Mouse (Mus musculus): ENCODE measurements around the gene Prnd. TPM values are rescaled to one million over a fixed set of nuclear protein-coding genes. Genes with fewer than 3 reads are reported as not detected.

The Prnd gene
- polyA plus RNA-seq, 1 experiment: 0.46 TPM

- Histone ChIP-seq H3K4me3 (ENCODE audit: low read depth, low read length) (no peak overlapping the region), H3K27ac (ENCODE audit: insufficient read depth, low read depth, low read length) (no peak overlapping the region), H3K36me3 (ENCODE audit: control insufficient read depth, insufficient read depth, low read length) (no peaks in the 10 kb centered on the region), H3K27me3 (ENCODE audit: control insufficient read depth, insufficient read depth, low read length) (no peaks in the 10 kb centered on the region), H3K4me1 (ENCODE audit: control insufficient read depth, insufficient read depth, insufficient read length, low read length) (no peaks in the 10 kb centered on the region)
- no peak for TF ChIP-seq CTCF (IDR thresholded peaks at IDR 0.05; ENCODE audit: extremely low read depth, insufficient read length, insufficient replicate concordance, low read depth, low read length)
- TF ChIP-seq POLR2A (IDR thresholded peaks at IDR 0.05; ENCODE audit: low read depth, low read length): no peak
- WGBS: 43% methylated on average over 3 of the region's 3 CpGs
These were observed 26.0 kb downstream of the Prnd start for GRCm38 (mm10) chr2:131976663-131977062.

GRCm38 (mm10) chr2:131980866-131981265 lies 30.2 kb downstream of the Prnd start:
- H3K27ac ChIP-seq (ENCODE audit: insufficient read depth, low read depth, low read length): no peak overlapping the region
- no peaks in the 10 kb centered on the region for H3K27me3 ChIP-seq (ENCODE audit: control insufficient read depth, insufficient read depth, low read length)
- TF ChIP-seq POLR2A (IDR thresholded peaks at IDR 0.05; ENCODE audit: low read depth, low read length) (no peak), CTCF (IDR thresholded peaks at IDR 0.05; ENCODE audit: extremely low read depth, insufficient read length, insufficient replicate concordance, low read depth, low read length) (no peak)
- 51% methylated on average over 9 of the region's 9 CpGs for WGBS
- H3K36me3 ChIP-seq (ENCODE audit: control insufficient read depth, insufficient read depth, low read length): no peaks in the 10 kb centered on the region
- no peaks in the 10 kb centered on the region for H3K4me1 ChIP-seq (ENCODE audit: control insufficient read depth, insufficient read depth, insufficient read length, low read length)
- H3K4me3 ChIP-seq (ENCODE audit: low read depth, low read length): no peak overlapping the region

GRCm38 (mm10) chr2:131982546-131983196 lies 32.0 kb downstream of the Prnd start:
- TF ChIP-seq POLR2A (IDR thresholded peaks at IDR 0.05; ENCODE audit: low read depth, low read length) (no peak), CTCF (IDR thresholded peaks at IDR 0.05; ENCODE audit: extremely low read depth, insufficient read length, insufficient replicate concordance, low read depth, low read length) (peak; percentile 61; the same call in 1 of the 2 replicates)

DNA sequence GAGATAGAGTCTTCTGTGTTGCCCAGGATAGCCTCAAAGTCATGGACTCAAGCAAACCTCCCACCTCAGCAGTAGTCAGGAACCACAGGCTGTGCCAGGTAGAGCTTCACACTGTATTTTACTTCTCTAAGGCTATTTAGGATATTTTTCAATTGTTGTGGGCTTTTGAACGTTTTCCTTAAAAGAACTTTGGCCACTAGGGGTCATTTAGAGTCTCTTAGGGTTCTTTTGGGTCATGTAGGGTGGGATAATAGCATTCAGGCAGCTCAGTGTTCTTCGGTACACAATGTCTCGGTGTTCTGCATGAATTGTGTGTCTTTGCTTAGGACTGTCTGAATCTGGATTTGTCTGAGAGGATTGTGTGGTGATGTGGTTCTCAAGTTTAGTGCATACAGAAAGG lies 37.3 kb downstream of the Prnd start:
- Histone ChIP-seq H3K27ac (ENCODE audit: insufficient read depth, low read depth, low read length) (no peak overlapping the region), H3K36me3 (ENCODE audit: control insufficient read depth, insufficient read depth, low read length) (no peaks in the 10 kb centered on the region), H3K4me1 (ENCODE audit: control insufficient read depth, insufficient read depth, insufficient read length, low read length) (no peaks in the 10 kb centered on the region), H3K4me3 (ENCODE audit: low read depth, low read length) (no peak overlapping the region), H3K27me3 (ENCODE audit: control insufficient read depth, insufficient read depth, low read length) (no peaks in the 10 kb centered on the region)
- no peak for TF ChIP-seq CTCF (IDR thresholded peaks at IDR 0.05; ENCODE audit: extremely low read depth, insufficient read length, insufficient replicate concordance, low read depth, low read length)
- TF ChIP-seq POLR2A (IDR thresholded peaks at IDR 0.05; ENCODE audit: low read depth, low read length): no peak
- WGBS: 44% methylated on average over 3 of the region's 3 CpGs

More at GRCm38 (mm10) chr2:131982546-131983196, 32.0 kb downstream of the Prnd start:
- no peak overlapping the region for H3K27ac ChIP-seq (ENCODE audit: insufficient read depth, low read depth, low read length)
- H3K4me3 ChIP-seq (ENCODE audit: low read depth, low read length): no peak overlapping the region
- no peaks in the 10 kb centered on the region for H3K36me3 ChIP-seq (ENCODE audit: control insufficient read depth, insufficient read depth, low read length)
- no peaks in the 10 kb centered on the region for H3K27me3 ChIP-seq (ENCODE audit: control insufficient read depth, insufficient read depth, low read length)
- WGBS: 4% methylated on average over 6 of the region's 6 CpGs
- H3K4me1 ChIP-seq (ENCODE audit: control insufficient read depth, insufficient read depth, insufficient read length, low read length): no peaks in the 10 kb centered on the region

DNA sequence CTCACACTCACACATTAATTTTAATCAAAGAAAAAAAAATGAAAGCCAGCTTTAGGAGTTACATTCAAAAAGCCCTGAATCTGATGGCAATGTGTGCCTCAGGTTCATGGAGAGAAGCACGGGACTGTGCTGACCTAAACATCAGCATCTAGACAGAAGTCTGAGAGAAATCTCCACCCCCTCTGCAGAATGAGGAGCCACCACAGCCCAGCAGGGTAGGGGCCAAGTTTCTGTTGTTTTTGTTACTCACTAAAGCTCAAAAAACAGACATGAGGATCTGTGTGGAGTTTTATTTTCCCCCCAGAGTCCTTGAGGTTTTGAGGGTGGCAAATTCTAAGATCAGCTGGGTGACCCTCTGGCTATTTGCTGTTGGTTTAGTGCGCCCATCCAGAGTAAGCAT lies 37.9 kb downstream of the Prnd start:
- Histone ChIP-seq H3K4me1 (ENCODE audit: control insufficient read depth, insufficient read depth, insufficient read length, low read length) (no peaks in the 10 kb centered on the region), H3K27me3 (ENCODE audit: control insufficient read depth, insufficient read depth, low read length) (no peaks in the 10 kb centered on the region), H3K27ac (ENCODE audit: insufficient read depth, low read depth, low read length) (no peak overlapping the region), H3K36me3 (ENCODE audit: control insufficient read depth, insufficient read depth, low read length) (no peaks in the 10 kb centered on the region), H3K4me3 (ENCODE audit: low read depth, low read length) (no peak overlapping the region)
- no peak for TF ChIP-seq CTCF (IDR thresholded peaks at IDR 0.05; ENCODE audit: extremely low read depth, insufficient read length, insufficient replicate concordance, low read depth, low read length)
- TF ChIP-seq POLR2A (IDR thresholded peaks at IDR 0.05; ENCODE audit: low read depth, low read length): no peak
- 69% methylated on average over 2 of the region's 2 CpGs for WGBS

DNA sequence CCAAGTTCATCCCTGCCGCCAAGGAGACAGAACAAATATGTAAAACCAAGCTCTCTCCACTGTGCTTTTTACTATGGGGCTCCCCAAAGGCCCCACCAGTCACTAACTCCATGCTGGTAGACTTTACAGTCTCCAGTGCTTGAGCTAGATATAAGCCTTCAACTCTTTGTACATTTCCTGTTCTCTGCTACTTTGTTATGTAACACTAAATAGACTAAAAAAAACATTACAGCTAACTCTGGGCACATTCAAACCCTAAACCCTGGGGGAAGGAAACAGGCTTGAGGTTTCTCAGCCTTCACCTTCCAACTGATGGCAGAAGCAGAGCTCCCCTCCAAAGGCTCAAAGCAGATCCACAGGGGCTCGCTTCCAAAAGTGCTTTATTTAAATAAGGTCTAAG lies 41.8 kb downstream of the Prnd start:
- 75% methylated on average over 2 of the region's 2 CpGs for WGBS
- H3K4me3 ChIP-seq (ENCODE audit: low read depth, low read length): no peak overlapping the region
- no peak overlapping the region for H3K27ac ChIP-seq (ENCODE audit: insufficient read depth, low read depth, low read length)
- no peaks in the 10 kb centered on the region for H3K4me1 ChIP-seq (ENCODE audit: control insufficient read depth, insufficient read depth, insufficient read length, low read length)
- TF ChIP-seq POLR2A (IDR thresholded peaks at IDR 0.05; ENCODE audit: low read depth, low read length) (no peak), CTCF (IDR thresholded peaks at IDR 0.05; ENCODE audit: extremely low read depth, insufficient read length, insufficient replicate concordance, low read depth, low read length) (no peak)
- no peaks in the 10 kb centered on the region for H3K27me3 ChIP-seq (ENCODE audit: control insufficient read depth, insufficient read depth, low read length)
- no peaks in the 10 kb centered on the region; the same call in 1 of the 2 replicates for H3K36me3 ChIP-seq (ENCODE audit: control insufficient read depth, insufficient read depth, low read length)

- no peak overlapping the region for H3K4me3 ChIP-seq (ENCODE audit: low read depth, low read length)
- H3K4me1 ChIP-seq (ENCODE audit: control insufficient read depth, insufficient read depth, insufficient read length, low read length): no peaks in the 10 kb centered on the region
- no peaks in the 10 kb centered on the region for H3K27me3 ChIP-seq (ENCODE audit: control insufficient read depth, insufficient read depth, low read length)
- TF ChIP-seq POLR2A (IDR thresholded peaks at IDR 0.05; ENCODE audit: low read depth, low read length) (no peak), CTCF (IDR thresholded peaks at IDR 0.05; ENCODE audit: extremely low read depth, insufficient read length, insufficient replicate concordance, low read depth, low read length) (no peak)
- H3K27ac ChIP-seq (ENCODE audit: insufficient read depth, low read depth, low read length): no peak overlapping the region
- no peaks in the 10 kb centered on the region; the same call in 1 of the 2 replicates for H3K36me3 ChIP-seq (ENCODE audit: control insufficient read depth, insufficient read depth, low read length)
- 82% methylated on average over 4 of the region's 4 CpGs for WGBS
These were observed 42.5 kb downstream of the Prnd start for GRCm38 (mm10) chr2:131993151-131993550.

All from small intestine, adult 2 months (tissue).